Mouse (Mus musculus) MEL (cell line): ENCODE results near the gene Sf3b6.

Experiments
- CTCF ChIP-seq, 3 experiments: IDR thresholded peaks in 2 of 3; conservative IDR thresholded peaks in 1 of 3; 2 replicates each; pipeline ENCODE4 v1.5.1; 2011 to 2012; ENCODE audit warnings: low read length in 3 of 3, low read depth in 2 of 3, mild to moderate bottlenecking in 2 of 3, improper control_type of control experiment in 1 of 3, inconsistent platforms in 1 of 3, mixed read lengths in 1 of 3, moderate library complexity in 1 of 3; ENCODE audit not compliant: control insufficient read depth in 1 of 3, insufficient read depth in 1 of 3, poor library complexity in 1 of 3, severe bottlenecking in 1 of 3
- MAFK ChIP-seq: IDR thresholded peaks from 2 replicates; pipeline ENCODE4 v1.6.1; 2011; ENCODE audit warnings: low read depth, mild to moderate bottlenecking, low read length, improper control_type of control experiment, borderline replicate concordance
- MYC ChIP-seq: IDR thresholded peaks from 2 replicates; pipeline ENCODE4 v1.6.1; 2011; ENCODE audit warnings: low read depth, mild to moderate bottlenecking, low read length, improper control_type of control experiment, moderate library complexity
- NRF1 ChIP-seq: IDR thresholded peaks from 2 replicates; pipeline ENCODE4 v1.6.1; 2014; ENCODE audit warnings: low read depth, mild to moderate bottlenecking, inconsistent platforms, low read length, improper control_type of control experiment, moderate library complexity; ENCODE audit not compliant: poor library complexity, insufficient read depth, severe bottlenecking
- POLR2A ChIP-seq, 2 experiments: IDR thresholded peaks; 2 replicates each; pipeline ENCODE4 v1.6.1; 2011 to 2012; ENCODE audit warnings: low read length in 2 of 2, mild to moderate bottlenecking in 2 of 2, control low read depth in 1 of 2, improper control_type of control experiment in 1 of 2, low read depth in 1 of 2, moderate library complexity in 1 of 2; ENCODE audit not compliant: control insufficient read depth in 1 of 2, insufficient read depth in 1 of 2, poor library complexity in 1 of 2
- USF2 ChIP-seq, 2 experiments: IDR thresholded peaks; 2 replicates each; pipeline ENCODE4 v1.6.1; 2011 to 2012; ENCODE audit warnings: improper control_type of control experiment in 2 of 2, low read length in 2 of 2, borderline replicate concordance in 1 of 2, inconsistent platforms in 1 of 2, low read depth in 1 of 2, mild to moderate bottlenecking in 1 of 2; ENCODE audit not compliant: insufficient read depth in 1 of 2
- ZNF384 ChIP-seq: IDR thresholded peaks from 2 replicates; pipeline ENCODE4 v1.6.1; 2012; ENCODE audit warnings: low read depth, mild to moderate bottlenecking, inconsistent platforms, low read length, improper control_type of control experiment

DNA sequence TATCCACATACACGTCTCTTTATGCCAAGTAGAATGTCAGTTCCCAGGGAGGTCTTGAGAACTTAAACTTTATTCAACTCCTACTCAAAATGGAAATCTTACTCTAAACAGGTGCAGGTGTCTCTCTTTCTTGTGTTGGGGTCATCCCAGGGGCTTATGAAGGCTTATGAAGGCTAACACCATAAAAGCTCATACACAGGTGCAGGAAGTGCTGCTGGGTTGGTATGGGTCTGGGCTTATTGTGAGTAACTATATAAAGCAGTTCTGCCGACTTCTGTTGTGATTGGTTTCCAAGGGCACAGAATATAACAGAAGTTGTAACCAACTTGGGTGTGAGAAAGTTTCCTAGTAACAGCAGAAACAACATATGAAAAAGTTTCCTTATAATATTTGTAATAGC, 32.9 kb upstream of the Sf3b6 start:
- TF ChIP-seq ZNF384 (no peak), USF2 (IDR thresholded peaks at IDR 0.05; ENCODE audit: borderline replicate concordance in 1 of 2, insufficient read depth in 1 of 2, low read depth in 1 of 2, low read length in 2 of 2) (no peak), NRF1 (no peak), POLR2A (IDR thresholded peaks at IDR 0.05; ENCODE audit: control insufficient read depth in 1 of 2, insufficient read depth in 1 of 2, low read depth in 1 of 2, low read length in 2 of 2, poor library complexity in 1 of 2) (no peak), MYC (no peak), MAFK (no peak), CTCF (IDR thresholded peaks at IDR 0.05 in 2 of 3, conservative IDR thresholded peaks at IDR 0.05 in 1 of 3; ENCODE audit: control insufficient read depth in 1 of 3, insufficient read depth in 1 of 3, low read depth in 2 of 3, low read length in 3 of 3, poor library complexity in 1 of 3, severe bottlenecking in 1 of 3) (no peak)
